Mouse (Mus musculus) inflammation-experienced regulatory T-cells, adult 16 weeks (primary cell): ENCODE results near the gene Tmem132e. TPM values are rescaled to one million over a fixed set of nuclear protein-coding genes. Genes with fewer than 3 reads are reported as not detected.

Source experiments
- polyA plus RNA-seq: library from polyadenylated mRNA; unstranded; fragments of 100-300 nt; shearing (Covaris generic); gene quantifications from one replicate; pipeline ENCODE4 v1.2.1, GENCODE M21; 2017

Tmem132e gene
- polyA plus RNA-seq = not detected

DNA sequence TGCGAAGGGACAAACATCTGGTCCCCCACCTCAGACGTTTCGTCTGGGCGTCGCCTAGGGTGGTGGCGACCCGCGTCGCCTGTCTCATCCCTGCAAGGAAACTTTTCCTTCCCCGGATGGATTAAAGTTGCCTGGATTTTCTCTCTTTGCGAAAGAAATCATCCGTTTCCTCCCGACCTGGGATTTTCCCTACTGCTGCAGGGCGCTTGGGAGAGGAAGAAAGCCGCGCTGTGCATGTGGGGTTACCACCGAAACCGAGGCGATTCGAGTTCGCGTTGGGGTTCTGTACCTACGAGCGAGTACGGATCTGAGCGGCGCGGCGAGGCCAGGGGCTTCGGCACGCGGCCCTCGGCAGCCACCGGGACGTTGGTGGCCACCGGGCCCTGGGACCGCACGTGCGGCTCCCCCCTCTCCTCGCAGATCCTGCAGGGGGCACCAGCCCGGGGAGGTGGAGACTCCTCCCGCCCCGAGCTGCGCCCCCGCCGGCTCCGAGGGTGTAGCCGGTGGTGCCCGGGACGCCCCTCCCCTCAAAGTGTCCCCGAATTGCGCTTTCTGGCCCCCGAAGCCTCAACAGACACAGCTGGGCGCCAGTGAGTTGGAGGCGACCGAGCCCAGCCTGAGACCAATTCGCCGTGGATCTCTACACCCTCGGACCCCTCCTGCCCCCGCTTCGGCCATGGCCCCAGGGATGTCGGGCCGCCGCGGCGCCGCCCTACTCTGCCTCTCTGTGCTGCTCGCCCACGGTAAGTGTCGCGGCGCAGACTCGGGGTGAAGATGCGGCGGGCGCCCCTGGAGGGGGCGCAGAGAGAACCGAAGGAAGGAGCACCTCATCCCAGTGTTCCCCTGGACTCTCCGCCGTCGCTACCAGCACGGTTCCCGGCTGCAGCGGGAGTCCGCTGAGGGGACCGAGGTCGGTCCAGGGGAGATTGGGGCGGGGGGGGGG, at the start of gene Tmem132e:
TSS of gene Tmem132e (plus strand) at position 530 of the 943 bp plus-strand sequence.

Other genes starting within 250 kb of the Tmem132e start
- 5.6 TPM for gene Ccl1, start 83.2 kb upstream of the Tmem132e start, polyA plus RNA-seq